8 mouse cellular contexts compared by ENCODE assay signal in genomic region chr12:54313211-54313845, GRCm38 (mm10).
DNase-seq lines count a peak whose midpoint lies in the region; ATAC-seq and TF ChIP-seq lines count a peak whose summit lies in the region.

No protein-coding gene starts in this region.

- in situ Hi-C loops in CH12.LX (cut with MboI; ENCODE audit: low pct_ligation_motif_present, low pct_unique_long_range_greater_than_20kb, low sequenced_read_pairs): loop anchor here (25.0 kb wide), 2 partner anchors 101 to 174 kb away; partner anchors contain the start of gene Egln3

- dilution Hi-C loops in CH12.LX (cut with MboI; ENCODE audit: extremely low pct_ligation_motif_present, extremely low pct_unique_long_range_greater_than_20kb, low sequenced_read_pairs): no loop called here

- H3K27me3 ChIP-seq in CH12.LX (replicated peaks): no peaks in the 10 kb centered on the region
- no peaks in the 10 kb centered on the region; the same call in 1 of the 2 replicates for H3K27me3 ChIP-seq in forebrain, embryonic 11.5 days (ENCODE audit: control insufficient read depth, insufficient read depth, low read length)
- no peaks in the 10 kb centered on the region for H3K27me3 ChIP-seq in heart, embryonic 16.5 days (ENCODE audit: control insufficient read depth, insufficient read depth, low read length)
- H3K27me3 ChIP-seq in neural tube, embryonic 14.5 days (ENCODE audit: control insufficient read depth, insufficient read depth, low read length): 0 out of 2 replicates have a peak, but pooled peaks cover 2% of the 10 kb centered on the region
- no peaks in the 10 kb centered on the region for H3K27me3 ChIP-seq in thymus, adult 2 months (ENCODE audit: control insufficient read depth, insufficient read depth, low read length)

- TF ChIP-seq RAD21 in CH12.LX (IDR thresholded peaks at IDR 0.05; ENCODE audit: low read depth, low read length): no peak

- H3K4me1 ChIP-seq in CH12.LX (ENCODE audit: control insufficient read depth in 1 of 2, insufficient read depth in 2 of 2): peaks cover 22 to 77% of the 10 kb centered on the region in 2 experiments
- peaks cover 15% of the 10 kb centered on the region; the same call in 1 of the 2 replicates for H3K4me1 ChIP-seq in forebrain, embryonic 11.5 days (replicated peaks; ENCODE audit: control insufficient read depth, insufficient read depth, low read length)
- peaks cover 26% of the 10 kb centered on the region for H3K4me1 ChIP-seq in heart, embryonic 16.5 days (ENCODE audit: control insufficient read depth, insufficient read depth, low read length)
- H3K4me1 ChIP-seq in lung, adult 2 months (ENCODE audit: control insufficient read depth, insufficient read depth, low read length): peaks cover 2% of the 10 kb centered on the region; the same call in 1 of the 2 replicates
- 0 out of 2 replicates have a peak, but pooled peaks cover 4% of the 10 kb centered on the region for H3K4me1 ChIP-seq in neural tube, embryonic 14.5 days (ENCODE audit: control insufficient read depth, insufficient read depth, low read length)
- peaks cover 48% of the 10 kb centered on the region for H3K4me1 ChIP-seq in thymus, adult 2 months (replicated peaks; ENCODE audit: control insufficient read depth, insufficient read depth, low read length)

- DNase-seq in CH12.LX (ENCODE audit: extremely low read depth): peak; percentile 80
- peak; percentile 83 for DNase-seq in brain, embryonic 14.5 days (ENCODE audit: low read depth)
- DNase-seq in forebrain, embryonic 11.5 days (ENCODE audit: low spot score): peak; percentile 72
- peak; percentile 88 for DNase-seq in kidney, postnatal 14 days
- peak; percentile 33 for DNase-seq in lung, adult 2 months
- DNase-seq in thymus, adult 2 months: peak; percentile 83

- TF ChIP-seq EP300 in CH12.LX (IDR thresholded peaks at IDR 0.05; ENCODE audit: low read length): peak; percentile 83

- peak overlapping the region; percentile 25 for H3K27ac ChIP-seq in CH12.LX (ENCODE audit: insufficient read depth, low read depth)
- H3K27ac ChIP-seq in forebrain, embryonic 11.5 days (ENCODE audit: low read depth, low read length): 0 out of 2 replicates have a peak overlapping the region, but pooled peaks have one; percentile 3
- peak overlapping the region; percentile 98 for H3K27ac ChIP-seq in heart, embryonic 16.5 days (ENCODE audit: low read length)
- no peak overlapping the region for H3K27ac ChIP-seq in neural tube, embryonic 14.5 days (ENCODE audit: low read depth, low read length)
- peak overlapping the region; percentile 95 for H3K27ac ChIP-seq in thymus, adult 2 months (ENCODE audit: control insufficient read depth, insufficient read depth, low read length)

- peak; percentile 47 for TF ChIP-seq POLR2A in CH12.LX (IDR thresholded peaks at IDR 0.05; ENCODE audit: low read depth, low read length)
- no peak for TF ChIP-seq POLR2A in brain, embryonic 14.5 days (IDR thresholded peaks at IDR 0.05; ENCODE audit: borderline replicate concordance, extremely low read depth, insufficient read depth, insufficient read length, poor library complexity, severe bottlenecking)
- no peak for TF ChIP-seq POLR2A in lung, adult 2 months (IDR thresholded peaks at IDR 0.05; ENCODE audit: borderline replicate concordance, extremely low read depth, low read depth, low read length)
- peak; percentile 58; the same call in 1 of the 2 replicates for TF ChIP-seq POLR2A in thymus, adult 2 months (IDR thresholded peaks at IDR 0.05; ENCODE audit: control insufficient read depth, extremely low read depth, insufficient read depth, low read length, poor library complexity)

- H3K36me3 ChIP-seq in CH12.LX (replicated peaks in 1 of 2; ENCODE audit: control insufficient read depth in 1 of 2, insufficient read depth in 1 of 2, low read length in 1 of 2): no peaks in the 10 kb centered on the region
- H3K36me3 ChIP-seq in forebrain, embryonic 11.5 days (ENCODE audit: control insufficient read depth, insufficient read depth, low read length): no peaks in the 10 kb centered on the region
- H3K36me3 ChIP-seq in heart, embryonic 16.5 days (ENCODE audit: control insufficient read depth, insufficient read depth): no peaks in the 10 kb centered on the region
- H3K36me3 ChIP-seq in neural tube, embryonic 14.5 days (ENCODE audit: control insufficient read depth, insufficient read depth, low read length): no peaks in the 10 kb centered on the region
- no peaks in the 10 kb centered on the region for H3K36me3 ChIP-seq in thymus, adult 2 months (ENCODE audit: control insufficient read depth, insufficient read depth, low read length)

- peak; percentile 82 for ATAC-seq in forebrain, embryonic 11.5 days (replicated peaks; ENCODE audit: low FRiP score)
- ATAC-seq in heart, embryonic 16.5 days (replicated peaks; ENCODE audit: extremely low read depth, insufficient read depth, low FRiP score): peak; percentile 76
- ATAC-seq in neural tube, embryonic 14.5 days (ENCODE audit: low read depth): peak; percentile 83

- peak overlapping the region; percentile 1 to 26 (median 3) for H3K4me3 ChIP-seq in CH12.LX (replicated peaks in 1 of 3; ENCODE audit: low read depth in 2 of 3, low read length in 2 of 3, poor library complexity in 1 of 3)
- peak overlapping the region; percentile 30 for H3K4me3 ChIP-seq in forebrain, embryonic 11.5 days (ENCODE audit: low read depth, low read length)
- H3K4me3 ChIP-seq in heart, embryonic 16.5 days (ENCODE audit: low read length): peak overlapping the region; percentile 56
- no peak overlapping the region for H3K4me3 ChIP-seq in lung, adult 2 months (replicated peaks; ENCODE audit: extremely low read depth, low read depth, low read length)
- peak overlapping the region; percentile 22; the same call in 1 of the 2 replicates for H3K4me3 ChIP-seq in neural tube, embryonic 14.5 days (ENCODE audit: low read depth, low read length)
- H3K4me3 ChIP-seq in thymus, adult 2 months (ENCODE audit: control insufficient read depth, insufficient read depth, low read length): peak overlapping the region; percentile 53

- TF ChIP-seq CTCF in CH12.LX (conservative IDR thresholded peaks at IDR 0.05 in 1 of 2, IDR thresholded peaks at IDR 0.05 in 1 of 2; ENCODE audit: low read depth in 2 of 2, low read length in 2 of 2): no peak
- TF ChIP-seq CTCF in brain, embryonic 14.5 days (IDR thresholded peaks at IDR 0.05; ENCODE audit: borderline replicate concordance, extremely low read depth, insufficient read depth, insufficient read length): no peak
- no peak for TF ChIP-seq CTCF in lung, adult 2 months (IDR thresholded peaks at IDR 0.05; ENCODE audit: insufficient read depth, low read length)
- peak; percentile 45; the same call in 1 of the 2 replicates for TF ChIP-seq CTCF in thymus, adult 2 months (IDR thresholded peaks at IDR 0.05; ENCODE audit: borderline replicate concordance, control insufficient read depth, extremely low read depth, insufficient read depth, low read length, poor library complexity)

- H3K9ac ChIP-seq in CH12.LX (ENCODE audit: insufficient read depth, low read depth): peak overlapping the region; percentile 34
- peak overlapping the region; percentile 59 for H3K9ac ChIP-seq in forebrain, embryonic 11.5 days (ENCODE audit: low read length)
- peak overlapping the region; percentile 82 for H3K9ac ChIP-seq in heart, embryonic 16.5 days (ENCODE audit: low read length)
- H3K9ac ChIP-seq in neural tube, embryonic 14.5 days (replicated peaks; ENCODE audit: low read depth, low read length): peak overlapping the region; percentile 43

- no peaks in the 10 kb centered on the region for H3K79me2 ChIP-seq in CH12.LX (replicated peaks; ENCODE audit: control insufficient read depth, extremely low read depth, insufficient read depth, poor library complexity, severe bottlenecking)

- peak overlapping the region; percentile 26 for H3K4me2 ChIP-seq in CH12.LX (ENCODE audit: insufficient read depth, low read depth, poor library complexity, severe bottlenecking)
- H3K4me2 ChIP-seq in forebrain, embryonic 11.5 days (ENCODE audit: low read depth, low read length, severe bottlenecking): peak overlapping the region; percentile 75
- H3K4me2 ChIP-seq in heart, embryonic 16.5 days (ENCODE audit: low read depth, low read length): peak overlapping the region; percentile 88
- peak overlapping the region; percentile 66 for H3K4me2 ChIP-seq in neural tube, embryonic 14.5 days (ENCODE audit: low read depth, low read length)

- WGBS in forebrain, embryonic 11.5 days: under 1% methylated on average over 20 of the region's 20 CpGs
- WGBS in heart, embryonic 16.5 days: under 1% methylated on average over 20 of the region's 20 CpGs
- 1% methylated on average over 20 of the region's 20 CpGs for WGBS in lung, adult 2 months
- under 1% methylated on average over 20 of the region's 20 CpGs for WGBS in neural tube, embryonic 14.5 days
- WGBS in thymus, adult 2 months: under 1% methylated on average over 20 of the region's 20 CpGs

- H3K9me3 ChIP-seq in CH12.LX (replicated peaks; ENCODE audit: low read length): no peaks in the 10 kb centered on the region
- no peaks in the 10 kb centered on the region for H3K9me3 ChIP-seq in forebrain, embryonic 11.5 days (ENCODE audit: control insufficient read depth, low read length)
- H3K9me3 ChIP-seq in heart, embryonic 16.5 days (replicated peaks; ENCODE audit: control insufficient read depth, low read length): no peaks in the 10 kb centered on the region
- H3K9me3 ChIP-seq in neural tube, embryonic 14.5 days (ENCODE audit: control insufficient read depth, low read length): no peaks in the 10 kb centered on the region

TF ChIP-seq in CH12.LX, 34 proteins besides CTCF, POLR2A, EP300 and RAD21 (continues in another document):
- peak; percentile 43; the same call in 1 of the 2 replicates for TF ChIP-seq RCOR1 (conservative IDR thresholded peaks at IDR 0.05; ENCODE audit: low read depth, low read length)
- peak; percentile 80; the same call in 1 of the 2 replicates for TF ChIP-seq UBTF (IDR thresholded peaks at IDR 0.05; ENCODE audit: low read depth, low read length)
- TF ChIP-seq TBP (conservative IDR thresholded peaks at IDR 0.05; ENCODE audit: low read depth, low read length): peak; percentile 62
- TF ChIP-seq IRF4 (IDR thresholded peaks at IDR 0.05; ENCODE audit: low read depth, low read length): peak; percentile 60; the same call in 1 of the 2 replicates
- TF ChIP-seq POLR2AphosphoS2 (IDR thresholded peaks at IDR 0.05; ENCODE audit: low read depth, low read length): no peak
- TF ChIP-seq PAX5 (IDR thresholded peaks at IDR 0.05; ENCODE audit: low read length): no peak
- TF ChIP-seq ELF1 (IDR thresholded peaks at IDR 0.05; ENCODE audit: low read depth, low read length): peak; percentile 60; the same call in 1 of the 2 replicates
- TF ChIP-seq ETS1 (conservative IDR thresholded peaks at IDR 0.05; ENCODE audit: low read depth, low read length): peak; percentile 83
- no peak for TF ChIP-seq KAT2A (IDR thresholded peaks at IDR 0.05; ENCODE audit: insufficient replicate concordance, low read length)
- TF ChIP-seq SIN3A (IDR thresholded peaks at IDR 0.05; ENCODE audit: low read length): no peak; the same call in 1 of the 2 replicates
- no peak; the same call in 1 of the 2 replicates for TF ChIP-seq MXI1 (IDR thresholded peaks at IDR 0.05; ENCODE audit: low read depth, low read length)
- no peak for TF ChIP-seq NRF1 (IDR thresholded peaks at IDR 0.05; ENCODE audit: low read depth, low read length)
- no peak for TF ChIP-seq MYC (IDR thresholded peaks at IDR 0.05; ENCODE audit: low read depth, low read length)

Comparison
In these comparisons a context has a peak if more than half of its experiments do, and no peak if none do; other contexts are left out.
1. DNase-seq: peak in every context shown above with its lines; median percentile 88 in kidney, postnatal 14 days; 83 in brain, embryonic 14.5 days; 83 in thymus, adult 2 months; 80 in CH12.LX; 72 in forebrain, embryonic 11.5 days; 33 in lung, adult 2 months.
2. H3K4me2 ChIP-seq: peak in every context shown above with its lines; median percentile 88 in heart, embryonic 16.5 days; 75 in forebrain, embryonic 11.5 days; 66 in neural tube, embryonic 14.5 days; 26 in CH12.LX.
3. POLR2A ChIP-seq: peak in CH12.LX (single experiment) and thymus, adult 2 months (single experiment); none in brain, embryonic 14.5 days (single experiment) and lung, adult 2 months (single experiment).
4. Peak in every context shown above with its lines, with median percentiles within 50 percentile points of each other: H3K9ac ChIP-seq and ATAC-seq.